Mouse (Mus musculus) cerebellum, adult 2 months (tissue): ENCODE measurements around the gene Tor3a.

ENCODE experiments used
- CTCF ChIP-seq: fragments of 200-500 bp; IDR thresholded peaks from 2 replicates; pipeline ENCODE4 v1.5.1; 2011; ENCODE audit warnings: low read depth, mild to moderate bottlenecking, control low read depth, low read length, moderate library complexity, borderline replicate concordance; ENCODE audit not compliant: insufficient read depth
- POLR2A ChIP-seq: fragments of 200-500 bp; IDR thresholded peaks from 2 replicates; pipeline ENCODE4 v1.6.1; 2011; ENCODE audit warnings: low read length, control low read depth, borderline replicate concordance; ENCODE audit not compliant: insufficient read depth

DNA sequence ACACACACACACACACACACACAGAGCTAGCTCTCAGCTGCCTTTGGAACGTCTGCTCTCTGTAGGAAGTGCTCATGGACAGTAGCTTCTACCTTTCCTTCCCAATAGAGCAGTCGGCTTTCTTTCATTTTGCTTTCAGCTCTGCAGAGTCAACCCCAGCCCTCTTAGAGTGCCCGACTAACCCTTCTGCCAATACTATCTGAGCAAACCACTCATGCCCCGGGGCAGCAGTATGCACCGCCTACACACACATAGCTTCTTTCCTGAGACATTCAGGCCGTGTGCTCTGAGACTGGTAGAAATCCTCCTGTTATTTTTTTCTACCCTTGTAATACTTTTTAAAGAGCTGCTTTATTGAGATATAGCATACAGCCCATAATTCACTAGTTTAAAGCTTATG, 47.9 kb upstream of the Tor3a start:
- TF ChIP-seq CTCF (no peak), POLR2A (no peak)
